Mouse (Mus musculus): ENCODE measurements at regions not wholly inside any gene's neighbourhood (a gene's known extent, or its start where the extent isn't known, plus 50 kb on each side); places are given as distances from the start of the nearest gene placed in this dataset.

DNA sequence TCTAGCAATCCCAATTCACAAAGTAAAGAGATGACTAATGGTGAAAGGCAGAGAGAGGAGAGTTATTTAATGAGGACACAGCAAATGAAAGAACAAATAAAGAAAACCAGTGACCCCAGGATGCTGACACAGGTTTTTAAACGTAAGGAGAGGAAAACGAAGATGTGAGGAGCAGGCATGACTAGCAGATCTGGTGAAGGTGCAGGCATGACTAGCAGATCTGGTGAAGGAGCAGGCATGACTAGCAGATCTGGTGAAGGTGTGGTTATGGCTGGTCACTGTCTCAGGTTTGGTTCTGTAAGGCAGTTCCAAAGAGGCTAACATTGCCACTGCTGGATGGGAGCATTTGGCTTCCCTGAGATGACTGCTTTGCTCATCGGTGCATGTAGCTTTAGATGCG is 57.0 kb downstream of the Mbl2 start:
- peak in 1 of 2 experiments; percentile 15 for DNase-seq

GRCm38 (mm10) chr19:30295263-30295704 is 62.5 kb downstream of the Mbl2 start:
- DNase-seq: peak; percentile 55 to 68

- DNase-seq: no peak
Observed at GRCm38 (mm10) chr19:30296024-30296423, 63.3 kb downstream of the Mbl2 start.

- no peak for DNase-seq
Observed at GRCm38 (mm10) chr19:30299536-30299935, 66.8 kb downstream of the Mbl2 start.

- DNase-seq: peak in 1 of 2 experiments; percentile 10
Observed at GRCm38 (mm10) chr19:30302281-30302680, 69.5 kb downstream of the Mbl2 start.

DNA sequence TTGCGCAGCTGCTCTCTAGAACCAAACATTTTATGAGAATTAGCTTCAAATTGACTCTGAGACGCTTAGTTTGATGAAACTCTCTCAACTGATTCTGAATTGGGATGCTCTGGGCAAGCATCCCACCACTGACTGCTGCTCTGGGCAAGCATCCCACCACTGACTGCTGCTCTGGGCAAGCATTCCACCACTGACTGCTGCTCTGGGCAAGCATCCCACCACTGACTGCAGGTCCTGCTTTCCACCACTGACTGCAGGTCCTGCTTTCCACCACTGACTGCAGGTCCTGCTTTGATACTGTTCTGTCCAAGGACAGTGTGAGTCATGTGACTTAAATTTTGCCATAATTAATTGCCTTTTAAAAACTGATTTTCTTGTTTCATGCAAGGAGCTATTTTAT is 73.6 kb downstream of the Mbl2 start:
- DNase-seq: peak in 1 of 2 experiments; percentile 17

GRCm38 (mm10) chr19:30306919-30307318 is 74.2 kb downstream of the Mbl2 start:
- no peak for DNase-seq

DNA sequence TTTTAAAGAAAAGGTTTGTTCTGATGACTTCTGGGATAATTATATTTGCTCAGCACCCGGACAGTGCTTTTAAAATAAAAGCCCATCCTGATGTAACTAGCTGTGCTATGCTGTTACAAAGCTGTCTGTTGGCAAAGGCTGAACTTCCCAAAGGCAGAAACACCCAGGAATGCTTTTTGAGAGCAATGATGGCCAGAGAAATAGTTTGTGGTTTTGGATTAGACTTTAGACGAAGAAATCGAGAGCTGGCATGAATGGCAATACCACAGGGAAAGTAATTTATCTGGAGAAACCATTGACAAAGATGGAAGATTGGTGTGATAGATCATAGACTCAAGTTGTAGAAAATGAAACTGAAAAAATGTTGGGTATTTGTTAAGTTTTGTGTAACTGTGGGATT is 84.6 kb downstream of the Mbl2 start:
- no peak for DNase-seq

DNA sequence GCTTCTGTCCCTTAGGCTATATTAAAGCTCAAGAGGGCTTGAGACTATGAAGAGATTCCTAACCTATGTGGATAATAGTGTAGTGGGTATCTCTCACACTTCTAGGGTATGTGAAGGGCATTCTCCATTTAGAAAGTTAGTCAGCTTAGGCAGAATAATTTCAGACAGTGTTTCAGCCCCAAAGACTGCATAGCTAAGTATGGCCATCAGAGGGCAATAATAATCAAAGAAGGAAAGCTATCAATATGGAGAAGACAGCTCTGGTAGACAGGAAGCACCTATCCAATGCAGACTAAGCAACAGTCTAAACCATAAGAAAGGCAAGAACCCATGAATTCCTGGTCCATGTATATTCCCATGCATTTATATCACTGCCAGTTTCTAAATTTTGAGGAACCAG is 95.0 kb downstream of the Mbl2 start:
- no peak for DNase-seq

- no peak for DNase-seq
Observed at GRCm38 (mm10) chr19:30328886-30329285, 96.1 kb downstream of the Mbl2 start.

DNA sequence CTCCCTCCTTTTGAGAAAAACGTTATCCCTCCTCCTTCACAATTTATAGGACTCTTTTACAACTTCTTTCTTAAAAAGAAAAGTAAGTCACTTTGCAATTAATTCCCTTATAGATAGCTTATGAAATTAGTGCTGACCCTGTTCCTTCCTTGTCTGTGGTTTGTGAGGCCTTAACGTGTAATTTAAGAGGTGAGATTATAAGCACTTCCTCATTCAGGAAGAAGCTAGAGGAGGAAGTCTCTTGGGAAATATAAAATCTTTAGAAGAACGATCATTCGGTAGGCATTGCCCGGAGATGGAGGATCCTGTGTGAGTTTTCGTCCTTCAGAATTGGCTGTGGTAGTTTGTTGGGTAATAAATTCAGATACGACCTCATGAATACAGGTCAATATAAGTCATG is 98.0 kb downstream of the Mbl2 start:
- DNase-seq: no peak

DNA sequence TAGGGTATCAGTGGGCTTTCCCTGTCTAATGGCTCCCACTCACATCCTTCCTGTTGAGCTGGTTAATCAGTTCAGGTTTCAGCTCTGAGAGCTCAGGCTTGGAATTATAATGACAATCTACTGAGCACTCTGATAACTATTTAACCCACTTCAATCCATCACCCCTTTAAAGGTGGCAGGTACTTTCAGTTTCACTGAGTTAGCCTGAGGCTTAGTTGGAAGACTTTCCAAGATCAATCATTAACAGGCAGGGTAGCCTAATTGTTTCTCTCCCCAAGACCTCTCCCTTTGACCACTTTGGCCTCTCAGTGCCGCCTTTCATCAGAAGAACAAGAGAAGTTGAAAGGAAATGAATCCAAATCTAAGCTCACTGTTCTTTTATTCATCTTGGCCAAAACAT is 99.1 kb downstream of the Mbl2 start:
- DNase-seq: peak in 1 of 2 experiments; percentile 5

- no peak for DNase-seq
Observed at GRCm38 (mm10) chr19:30344401-30344800, 111.7 kb downstream of the Mbl2 start.

DNA sequence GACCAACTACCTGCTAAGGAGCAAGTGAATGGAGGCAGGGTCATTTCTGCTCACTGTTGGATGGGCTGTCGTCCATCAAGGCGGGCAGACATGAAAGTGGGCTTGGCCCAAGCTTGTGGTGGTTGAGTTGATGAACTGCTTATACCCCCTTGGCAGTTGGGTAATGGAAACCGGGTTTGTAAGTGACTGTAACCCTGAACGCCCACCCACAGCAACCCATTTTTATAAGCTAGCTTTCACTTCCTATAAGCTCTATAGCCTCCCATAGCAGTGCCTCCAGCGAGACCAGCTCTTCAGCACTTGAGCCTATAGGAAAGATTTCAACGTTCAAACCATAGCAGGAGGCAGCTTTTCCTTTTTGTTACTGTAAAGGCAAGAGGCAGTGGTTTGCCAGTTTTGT is 116.2 kb downstream of the Mbl2 start:
- DNase-seq: no peak

- DNase-seq: no peak
Observed at GRCm38 (mm10) chr19:30354981-30355380, 122.2 kb downstream of the Mbl2 start.

DNA sequence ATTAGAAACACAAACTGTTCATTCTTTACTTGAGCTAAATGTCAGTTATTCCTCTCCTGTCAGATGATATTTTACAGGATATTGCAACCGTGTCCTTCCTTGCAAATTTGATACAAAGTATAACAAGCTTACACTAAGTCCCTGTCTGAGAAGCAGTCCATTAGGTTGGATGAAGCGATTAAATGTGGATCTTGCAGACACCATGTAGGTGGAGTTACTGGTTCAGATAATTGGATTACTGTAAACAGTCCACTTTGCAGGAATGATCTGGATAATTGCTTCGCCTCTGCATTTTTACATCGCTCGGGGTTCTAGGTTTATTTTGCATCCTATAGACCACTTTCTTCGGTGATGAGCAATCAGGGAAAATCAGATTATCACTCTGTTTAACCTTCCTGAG is 126.2 kb downstream of the Mbl2 start:
- no peak for DNase-seq

DNA sequence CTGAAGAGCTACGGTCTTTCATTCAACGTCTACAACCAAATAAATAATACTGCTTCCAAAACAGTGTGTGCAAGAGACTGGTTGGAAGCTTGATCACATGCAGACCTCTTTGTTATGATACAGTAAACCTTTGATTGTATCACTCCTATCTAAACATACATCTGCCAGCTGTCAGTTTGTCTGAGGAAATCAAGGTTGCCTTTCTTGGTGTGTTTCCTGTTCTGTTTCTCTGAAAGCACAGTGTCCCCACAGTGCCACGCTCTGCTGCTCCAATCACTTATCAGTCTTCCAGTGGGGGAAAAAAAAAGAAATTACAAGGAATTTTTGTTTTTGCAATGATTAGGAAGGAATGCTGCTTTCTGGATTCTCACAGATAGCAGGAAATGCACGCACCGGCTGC is 139.2 kb downstream of the Mbl2 start:
- no peak for DNase-seq

- DNase-seq: no peak
Observed at GRCm38 (mm10) chr19:30379767-30380166, 147.0 kb downstream of the Mbl2 start.

- DNase-seq: no peak
Observed at GRCm38 (mm10) chr19:30380515-30381206, 147.9 kb downstream of the Mbl2 start.

- peak in 1 of 2 experiments; percentile 24 for DNase-seq
Observed at GRCm38 (mm10) chr19:30393791-30394190, 155.7 kb downstream of the Dkk1 start.

GRCm38 (mm10) chr19:30406943-30407342 is 142.5 kb downstream of the Dkk1 start:
- peak; percentile 15 to 40 for DNase-seq

- DNase-seq: peak; percentile 50 to 53
Observed at GRCm38 (mm10) chr19:30419556-30420280, 129.7 kb downstream of the Dkk1 start.

DNA sequence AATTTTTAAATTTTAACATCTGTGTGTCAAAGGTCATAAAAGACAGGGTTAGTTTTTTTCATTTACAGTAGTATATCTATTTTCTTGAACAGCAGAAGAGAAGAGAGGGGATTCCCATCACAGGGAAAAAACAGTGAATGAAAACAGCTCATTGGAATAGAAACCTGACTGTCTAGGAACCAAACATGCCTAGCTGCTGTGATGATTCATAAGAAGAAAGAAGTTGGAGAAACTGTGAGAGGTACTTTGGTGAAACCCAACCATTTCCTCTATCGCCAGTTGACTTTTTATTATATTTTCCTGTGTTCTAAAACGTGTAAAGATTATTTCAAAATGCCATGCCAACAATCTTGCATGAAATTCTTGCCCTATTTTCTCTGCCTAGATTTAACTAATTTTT is 123.8 kb downstream of the Dkk1 start:
- DNase-seq: no peak

- peak; percentile 71 for DNase-seq
Observed at GRCm38 (mm10) chr19:30427484-30427883, 122.0 kb downstream of the Dkk1 start.

Measured in kidney, postnatal 4 days (tissue).